Mouse (Mus musculus) erythroblast, adult 5-6 weeks (primary cell): Measurements from ENCODE around the gene Ccdc34. TPM values are rescaled to one million over a fixed set of nuclear protein-coding genes. Genes with fewer than 3 reads are reported as not detected.

Experiments used
- ATAC-seq: replicated peaks from 2 replicates; pipeline ENCODE4 v1.8.0; 2016; ENCODE audit warnings: moderate number of reproducible peaks, mild to moderate bottlenecking, moderate TSS enrichment, inconsistent platforms; ENCODE audit not compliant: poor library complexity, low FRiP score, severe bottlenecking
- total RNA-seq, 2 experiments: library from RNA; stranded (forward) in 1 of 2; stranded (reverse) in 1 of 2; fragments of 150-400 nt in 1 of 2; fragments of 200-764, 138-1000 nt in 1 of 2; gene quantifications; 2 replicates each; pipeline versions ENCODE4 v1.2.3 to v1.2.4; 2015 to 2017; ENCODE audit warnings: low replicate concordance in 2 of 2

The Ccdc34 gene
- total RNA-seq, 2 experiments from 2014 or later, result 19.7 to 42.1 TPM

DNA sequence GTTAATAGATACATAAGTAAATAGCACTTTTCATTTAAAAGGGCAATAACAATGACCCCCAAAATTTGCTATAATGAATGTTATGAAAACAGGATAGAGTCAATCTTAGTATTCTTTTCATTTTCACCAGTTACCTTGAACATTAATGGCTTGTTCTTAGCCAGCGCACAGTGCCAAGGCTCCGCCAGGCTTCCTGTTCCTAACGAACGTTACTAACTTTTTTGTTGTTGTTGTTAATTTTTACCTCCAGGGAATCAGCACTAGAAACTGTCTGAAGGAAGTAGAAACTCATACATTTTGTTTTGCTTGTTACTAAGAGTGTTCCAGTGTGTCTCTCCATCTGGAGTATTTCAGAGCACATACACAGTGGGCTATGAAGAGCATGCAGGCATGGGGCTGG, 184.2 kb downstream of the Ccdc34 start:
- ATAC-seq, result no peak

DNA sequence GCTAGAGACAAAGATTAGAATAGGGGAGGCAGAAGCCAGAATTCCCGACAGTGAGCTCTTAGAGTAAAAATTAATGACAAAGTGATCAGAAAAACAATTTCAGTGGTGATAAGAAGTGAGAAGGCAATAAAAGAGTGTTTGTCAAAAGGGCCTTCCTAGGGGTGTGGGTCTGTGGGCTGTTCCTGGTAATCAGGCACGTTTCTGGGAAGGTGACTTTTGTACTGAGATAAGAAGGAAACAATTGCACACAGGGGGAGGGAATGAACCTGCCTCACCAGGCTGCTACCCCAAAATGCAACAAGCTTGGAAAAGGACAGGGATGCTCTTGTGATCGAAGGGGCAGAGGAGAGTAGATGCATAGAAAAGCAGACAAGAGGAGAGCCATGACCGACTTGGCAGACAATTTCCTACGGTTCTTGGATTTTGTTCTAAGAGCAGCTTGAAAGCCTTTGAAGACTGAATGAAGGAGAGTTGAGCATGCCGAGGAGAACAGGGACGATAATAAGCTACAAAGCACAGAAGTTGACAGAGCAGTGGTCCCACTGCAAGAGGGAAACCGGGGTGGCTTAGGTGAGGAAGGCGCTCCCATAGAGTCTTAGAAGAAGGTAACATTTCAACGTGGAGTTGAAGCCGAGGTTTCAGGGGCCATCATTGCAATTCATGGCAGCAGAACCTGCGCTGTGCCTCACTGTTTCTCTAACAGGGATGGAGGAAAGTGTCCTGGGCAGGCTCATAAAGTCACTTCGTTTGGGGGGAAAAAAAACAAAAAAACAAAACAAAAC, 185.3 kb downstream of the Ccdc34 start:
- ATAC-seq, result no peak

DNA sequence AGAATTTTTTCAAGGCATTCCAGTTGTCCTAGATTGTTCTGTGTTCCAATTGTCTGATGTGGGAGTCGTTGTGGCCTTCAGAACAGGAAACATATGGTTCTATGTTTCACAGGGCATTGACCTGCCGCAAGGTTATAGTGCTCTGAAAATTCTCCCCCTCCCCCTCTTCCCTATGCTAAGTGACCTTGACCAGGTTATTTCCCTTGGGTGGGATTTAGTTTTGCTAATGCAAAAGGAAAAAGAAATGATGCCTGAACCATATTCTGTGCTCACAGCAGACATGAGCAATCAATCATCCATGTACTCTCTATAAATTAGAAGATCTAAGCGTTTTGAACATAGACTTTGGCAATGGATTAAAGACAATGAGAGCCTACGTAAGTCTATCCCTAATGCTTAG, 186.6 kb downstream of the Ccdc34 start:
- ATAC-seq, result no peak

- ATAC-seq, result no peak
Observed at GRCm38 (mm10) chr2:110204705-110205318, 187.2 kb downstream of the Ccdc34 start.

DNA sequence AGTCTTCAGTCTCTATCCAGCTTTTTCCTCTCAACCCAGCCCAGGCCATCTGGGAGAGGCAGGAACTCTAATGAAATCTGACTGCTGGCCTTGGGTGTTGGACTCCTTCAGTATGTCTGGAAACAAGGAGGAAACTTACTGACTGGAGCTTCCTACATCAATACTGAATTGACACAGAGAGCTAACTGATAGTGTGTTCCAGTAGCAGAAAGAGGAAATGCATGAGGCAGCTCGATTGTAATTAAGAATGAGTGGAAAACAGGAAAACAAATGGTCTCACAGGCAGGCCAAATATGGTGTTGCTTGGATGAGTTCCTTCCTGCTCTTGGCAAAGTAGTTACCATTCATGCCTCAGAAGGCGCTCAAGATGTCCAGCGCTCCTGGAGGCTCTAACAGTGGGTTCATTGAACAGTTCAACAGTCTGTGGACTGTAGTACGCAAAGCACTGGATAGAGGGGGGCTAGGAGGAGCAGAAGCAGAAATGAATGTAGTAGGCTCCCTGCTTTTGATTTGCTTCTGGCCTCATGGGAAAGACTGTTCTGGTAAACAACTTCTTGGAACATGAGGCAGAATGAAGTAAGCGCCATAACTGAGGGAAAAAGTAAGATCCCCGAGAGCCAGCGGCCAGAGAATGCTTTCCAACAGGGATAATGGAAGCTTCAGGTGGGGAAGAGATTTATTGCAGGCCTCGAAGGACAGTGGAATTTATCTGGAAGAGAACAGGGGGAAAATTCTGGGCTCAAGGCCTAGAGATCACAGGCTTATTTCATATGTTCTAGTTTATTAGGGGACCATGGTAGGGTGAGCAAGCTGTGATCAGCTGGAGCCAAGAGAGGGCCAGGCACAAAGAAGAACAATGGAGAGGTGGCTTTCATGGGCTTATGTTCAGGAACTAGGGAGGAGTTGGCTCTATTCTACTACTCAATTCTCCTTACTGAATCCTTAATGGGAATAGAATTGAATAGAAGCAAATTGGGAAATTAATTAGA, 193.2 kb downstream of the Ccdc34 start:
- ATAC-seq, result no peak

DNA sequence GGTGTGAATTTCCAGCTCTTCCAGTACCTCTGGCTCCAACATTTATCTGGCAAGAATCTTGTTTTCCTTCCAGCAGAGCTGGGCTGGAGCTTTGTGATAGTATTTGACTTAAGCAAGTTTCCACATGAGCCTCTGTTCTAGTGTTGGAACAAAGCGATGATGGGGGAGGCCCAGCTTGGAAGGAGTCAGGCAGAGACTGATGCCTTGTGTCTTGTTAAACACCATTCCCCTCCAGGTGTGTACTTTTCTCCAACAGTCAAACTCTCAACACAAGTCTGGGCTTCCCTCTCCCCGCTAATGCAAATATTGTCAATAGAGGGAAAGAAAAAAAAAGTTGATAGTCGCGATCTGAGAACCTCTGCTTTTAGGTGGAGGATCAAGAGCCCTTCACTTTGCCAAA, 196.7 kb downstream of the Ccdc34 start:
- no peak for ATAC-seq

DNA sequence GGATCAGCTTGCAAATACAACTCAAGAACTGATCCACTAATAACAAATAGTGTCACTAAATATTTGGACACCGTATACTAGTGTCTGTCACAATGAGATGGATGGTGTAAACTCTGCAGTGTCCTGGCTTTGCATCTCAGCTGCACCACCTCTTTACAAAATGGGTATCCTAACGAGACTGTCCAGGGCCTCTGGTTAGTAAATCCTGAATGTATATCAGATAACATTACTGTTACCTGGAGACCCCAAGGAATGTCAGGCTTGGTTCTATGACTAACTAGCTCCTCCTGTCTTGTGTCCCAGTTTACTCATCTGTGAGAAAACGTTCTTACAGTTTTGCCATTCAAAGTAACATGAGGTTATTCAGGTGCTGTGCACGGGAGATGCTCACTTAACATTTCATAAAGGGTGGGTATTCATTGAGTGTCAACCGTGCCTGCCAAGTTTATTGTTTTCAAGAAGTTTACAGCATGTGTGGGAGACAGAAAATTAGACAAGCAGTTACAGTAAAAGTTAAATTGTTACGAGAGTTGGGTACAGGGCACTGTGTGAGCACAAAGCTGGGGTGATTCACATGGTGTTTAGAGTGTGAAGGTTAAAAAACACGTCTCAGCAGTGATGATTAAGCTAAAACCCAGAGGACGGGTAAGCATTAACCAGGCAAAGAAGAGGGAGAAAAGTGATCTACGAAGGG, 197.5 kb downstream of the Ccdc34 start:
- ATAC-seq, result no peak

- ATAC-seq, result no peak
Observed at GRCm38 (mm10) chr2:110215685-110216058, 198.1 kb downstream of the Ccdc34 start.

- ATAC-seq, result no peak
Observed at GRCm38 (mm10) chr2:110220492-110220891, 202.9 kb downstream of the Ccdc34 start.

DNA sequence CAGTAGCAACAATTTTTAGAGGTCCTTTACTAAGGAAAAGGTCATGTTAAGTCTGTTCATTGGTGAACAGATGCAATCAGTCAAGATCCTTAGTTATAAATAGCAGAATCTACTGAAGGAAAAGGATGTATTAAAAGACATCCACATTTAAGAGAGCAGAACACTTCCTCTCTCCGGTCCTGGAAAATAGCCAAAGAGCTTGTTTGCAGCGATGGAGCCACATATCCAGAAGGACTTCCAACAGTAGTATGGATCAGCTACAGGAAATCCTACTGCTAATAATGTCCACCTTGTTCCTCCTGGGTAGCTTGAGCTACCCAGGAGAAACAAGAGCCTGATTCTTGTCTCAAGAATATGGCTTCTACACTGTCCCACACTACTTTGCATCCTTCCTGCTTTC, 205.2 kb downstream of the Ccdc34 start:
- no peak for ATAC-seq

Other genes starting within 250 kb of the Ccdc34 start
- gene Lin7c, start 127.0 kb upstream of the Ccdc34 start, total RNA-seq (2015; ENCODE audit: low replicate concordance), result 15.3 and 23.4 TPM in 2 replicates
- gene Lin7c, start 127.0 kb upstream of the Ccdc34 start, total RNA-seq (2017; ENCODE audit: low replicate concordance), result 26.3 and 32.1 TPM in 2 replicates
- 0.84 and 1.2 TPM in 2 replicates for gene Lgr4, start 100.2 kb upstream of the Ccdc34 start, total RNA-seq (2015; ENCODE audit: low replicate concordance)
- gene Lgr4, start 100.2 kb upstream of the Ccdc34 start, total RNA-seq (2017; ENCODE audit: low replicate concordance), result 0.42 and 0.51 TPM in 2 replicates